Mouse (Mus musculus): ENCODE measurements around the gene Kdm2a.
"Not testable (repeated sequence)": the region's sequence is repeated elsewhere in the genome, so short reads cannot be mapped to it uniquely, and the experiment has no call there.

The Kdm2a gene

DNA sequence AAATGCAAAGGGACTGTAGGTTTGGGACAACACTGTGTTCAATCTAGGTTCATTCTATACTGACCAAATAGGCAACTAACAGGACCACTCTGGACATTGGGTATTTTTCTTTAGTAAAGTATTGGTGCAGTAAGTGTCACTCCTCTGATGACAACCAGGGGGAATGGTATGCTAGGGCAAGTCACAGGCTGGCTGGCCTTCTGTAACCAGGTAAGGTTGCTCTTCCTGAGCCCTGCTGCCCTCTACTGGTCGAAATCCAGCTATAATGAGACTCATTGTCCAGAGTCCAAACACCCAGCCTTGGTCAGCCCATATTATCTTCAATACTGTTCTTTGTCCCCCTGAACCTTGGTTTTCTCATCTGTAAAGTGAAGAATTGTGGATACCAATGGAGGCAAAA, 19.1 kb upstream of the Kdm2a start:
- in situ Hi-C loops (cut with MboI) = no loop called here

GRCm38 (mm10) chr19:4414631-4415030, 16.5 kb upstream of the Kdm2a start:
- in situ Hi-C loops (cut with MboI) = no loop called here

GRCm38 (mm10) chr19:4409062-4409461, 11.0 kb upstream of the Kdm2a start:
- in situ Hi-C loops (cut with MboI) = no loop called here

- in situ Hi-C loops (cut with MboI) = no loop called here
These were observed 6.8 kb upstream of the Kdm2a start for GRCm38 (mm10) chr19:4404840-4405239.

DNA sequence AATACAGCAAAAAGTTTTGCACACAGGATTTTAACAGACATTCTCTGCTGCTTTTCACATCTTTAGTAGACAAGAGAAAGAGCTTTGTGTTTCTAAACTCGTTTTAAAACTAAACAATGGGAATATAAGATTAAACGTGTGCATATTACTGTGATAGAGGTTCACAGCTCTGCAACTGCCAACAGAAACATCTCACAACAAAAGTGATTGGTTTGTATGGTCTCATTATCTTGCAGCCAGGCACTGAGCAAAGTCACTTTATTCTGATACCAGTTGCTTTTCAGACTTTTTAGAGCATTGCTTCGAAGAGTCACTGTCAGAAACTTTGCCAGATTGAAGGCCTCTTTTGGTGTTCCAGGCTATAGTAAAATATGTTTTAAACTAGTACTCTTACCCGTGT, 874 bp upstream of the Kdm2a start:
- in situ Hi-C loops (cut with MboI) = no loop called here

GRCm38 (mm10) chr19:4398630-4398948, 504 bp upstream of the Kdm2a start:
- in situ Hi-C loops (cut with MboI) = no loop called here

DNA sequence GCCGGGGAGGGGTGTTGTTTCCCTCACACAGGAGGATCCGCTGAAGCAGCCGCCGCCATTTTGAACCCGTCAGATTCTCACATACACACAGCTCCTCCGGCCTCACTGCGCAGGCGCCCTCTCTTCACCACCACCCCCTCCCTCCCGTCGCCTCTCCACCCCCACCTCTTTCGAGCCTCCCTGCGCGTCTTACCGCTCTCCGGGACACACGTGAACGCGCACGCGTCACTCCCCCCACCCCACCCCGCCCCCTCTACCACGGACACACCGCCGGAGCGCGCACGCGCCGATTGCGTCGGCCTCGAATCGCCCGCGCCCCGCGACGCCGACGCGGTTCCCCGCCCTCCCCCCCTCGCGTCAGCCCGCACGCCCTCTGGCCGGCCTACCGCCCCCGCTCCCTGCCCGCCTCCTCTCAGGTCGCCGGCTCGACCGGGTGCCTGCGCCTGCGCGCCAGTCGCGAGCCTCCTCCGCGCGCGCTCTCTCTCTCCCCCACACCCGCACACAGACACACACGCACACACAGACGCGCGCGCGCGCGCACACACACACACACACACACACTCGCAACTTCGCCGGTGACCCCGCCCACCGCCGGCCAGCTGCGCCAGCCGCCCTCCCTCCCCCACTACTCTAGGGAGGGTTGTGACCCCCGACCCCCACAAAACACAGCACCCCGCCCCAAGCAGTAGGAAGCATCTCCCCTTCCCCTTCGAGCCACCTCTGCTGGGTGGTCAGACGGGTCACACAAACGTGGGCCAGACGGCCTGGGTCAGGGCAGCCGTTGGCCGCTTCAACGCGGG, 887 bp downstream of the Kdm2a start:
- in situ Hi-C loops (cut with MboI) = no loop called here

DNA sequence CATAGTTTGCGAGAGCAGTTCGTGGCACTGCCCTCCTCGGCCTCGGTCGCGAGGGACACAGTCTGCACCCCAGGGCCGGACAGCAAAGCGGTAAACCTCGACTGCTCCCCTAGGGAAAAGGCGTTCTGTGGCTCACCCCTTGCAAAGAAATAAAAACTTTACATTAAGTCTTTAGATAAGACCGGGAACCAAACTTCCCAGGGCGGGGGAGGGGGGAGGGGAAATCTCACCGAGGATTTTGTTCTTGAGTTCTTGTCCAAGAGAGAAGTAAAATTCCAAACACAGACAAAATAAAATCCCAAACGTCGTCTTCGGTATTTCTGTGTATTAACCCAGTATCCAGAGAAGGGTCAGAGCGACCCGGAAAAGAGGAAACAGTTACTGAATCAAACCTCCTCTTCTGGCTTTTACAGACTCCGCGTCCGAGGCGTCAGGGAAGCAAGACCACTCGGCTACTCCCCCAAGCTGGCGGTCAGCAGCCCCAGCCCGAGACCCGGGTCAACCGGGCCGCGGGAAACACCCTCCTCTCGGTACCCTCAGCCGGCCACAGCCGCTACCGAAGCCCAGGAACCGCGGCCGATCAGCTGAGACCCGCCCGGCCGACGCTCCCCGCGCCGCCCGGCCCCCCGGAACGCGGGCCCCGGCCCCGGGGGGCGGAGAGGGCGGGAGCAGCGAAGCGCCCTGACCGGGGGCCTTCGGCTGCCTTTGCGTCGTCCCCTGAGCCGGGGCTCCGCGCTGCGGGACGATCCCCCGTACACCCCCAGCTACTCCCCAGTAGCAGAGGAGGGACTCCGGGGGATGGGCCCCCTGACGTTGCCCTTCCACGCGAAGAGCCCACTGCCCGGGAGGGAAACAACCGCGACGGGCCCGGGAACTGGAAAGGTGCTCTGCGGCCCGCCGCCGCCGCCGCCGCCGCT, 1.7 kb downstream of the Kdm2a start:
- in situ Hi-C loops (cut with MboI) = no loop called here

GRCm38 (mm10) chr19:4387276-4387675, 10.8 kb downstream of the Kdm2a start:
- in situ Hi-C loops (cut with MboI) = no loop called here

GRCm38 (mm10) chr19:4385026-4385425, 13.1 kb downstream of the Kdm2a start:
- in situ Hi-C loops (cut with MboI) = no loop called here

- in situ Hi-C loops (cut with MboI) = no loop called here
These were observed 13.8 kb downstream of the Kdm2a start for GRCm38 (mm10) chr19:4384322-4384721.

GRCm38 (mm10) chr19:4383306-4383705, 14.8 kb downstream of the Kdm2a start:
- in situ Hi-C loops (cut with MboI) = no loop called here

DNA sequence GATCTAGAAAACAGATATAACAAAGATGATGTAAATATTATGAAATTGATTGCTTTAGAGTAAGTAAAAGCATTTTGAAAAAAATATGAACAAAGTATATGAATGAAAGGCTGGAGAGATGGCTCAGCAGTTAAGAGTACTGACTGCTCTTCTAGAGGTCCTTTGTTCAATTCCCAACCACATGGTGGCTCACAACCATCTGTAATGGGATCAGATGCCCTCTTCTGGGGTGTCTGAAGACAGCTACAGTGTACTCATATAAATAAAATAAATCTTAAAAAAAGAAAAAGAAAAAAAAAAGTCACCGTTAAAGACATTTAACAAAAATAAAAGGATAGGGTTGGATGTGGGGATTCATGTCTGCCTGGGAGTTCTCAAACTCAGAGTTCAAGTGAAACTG, 15.8 kb downstream of the Kdm2a start:
- in situ Hi-C loops (cut with MboI) = not testable (repeated sequence)

GRCm38 (mm10) chr19:4370656-4371055, 27.4 kb downstream of the Kdm2a start:
- in situ Hi-C loops (cut with MboI) = no loop called here

DNA sequence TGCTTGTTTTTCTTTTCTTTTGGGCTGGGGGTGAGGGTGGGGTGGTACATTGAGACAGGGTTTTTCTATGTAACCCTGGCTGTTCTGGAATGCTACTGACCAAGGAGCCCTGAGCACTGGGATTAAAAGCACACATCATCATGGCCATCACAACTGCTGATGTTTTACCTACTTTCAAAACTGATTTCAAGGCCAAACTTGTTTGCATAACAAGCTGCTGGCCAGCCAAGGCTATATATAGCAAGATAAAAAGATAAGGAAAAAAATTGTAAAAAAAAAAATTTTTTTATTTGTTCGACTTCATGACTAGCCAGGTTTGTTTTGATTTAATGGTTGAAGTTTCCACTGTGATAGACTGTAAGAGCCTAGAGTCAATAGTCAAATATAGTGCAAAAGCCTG, 27.8 kb downstream of the Kdm2a start:
- in situ Hi-C loops (cut with MboI) = no loop called here

DNA sequence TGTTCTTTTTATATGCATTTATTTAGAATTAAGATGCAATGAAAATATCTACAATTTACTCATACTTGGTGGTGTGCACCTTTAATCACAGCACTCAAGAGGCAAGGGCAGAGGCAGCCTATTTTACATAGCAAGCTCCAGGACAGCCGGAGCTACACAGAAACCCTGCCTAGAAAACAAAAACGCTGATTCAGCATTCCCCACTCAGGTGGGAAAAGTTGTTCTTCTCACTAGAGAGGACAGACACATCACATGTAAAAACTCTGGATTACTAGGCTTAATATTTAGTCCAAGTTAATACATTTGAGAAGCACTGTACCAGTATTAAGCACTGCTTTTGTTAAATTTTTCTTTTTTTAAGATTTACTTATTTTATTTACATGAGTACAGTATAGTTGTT, 48.6 kb downstream of the Kdm2a start:
- in situ Hi-C loops (cut with MboI) = no loop called here

DNA sequence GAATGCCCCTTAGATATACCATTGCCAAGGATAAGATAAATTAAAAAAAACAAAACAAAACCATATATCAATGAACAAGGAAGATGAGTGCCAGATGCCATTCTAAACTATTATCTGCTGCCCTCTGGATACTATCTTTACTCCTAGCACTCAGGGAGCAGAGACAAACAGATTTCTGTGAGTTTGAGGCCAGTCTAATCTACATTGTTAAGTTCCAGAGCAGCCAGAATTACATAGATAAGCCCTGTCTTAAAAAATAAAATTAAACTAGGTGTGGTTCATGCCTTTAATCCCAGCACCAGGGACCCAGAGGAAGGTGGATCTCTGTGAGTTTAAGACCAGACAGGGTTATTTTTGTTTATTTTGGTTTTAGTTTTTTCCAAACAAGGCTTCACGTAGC, 51.6 kb downstream of the Kdm2a start:
- in situ Hi-C loops (cut with MboI) = no loop called here

DNA sequence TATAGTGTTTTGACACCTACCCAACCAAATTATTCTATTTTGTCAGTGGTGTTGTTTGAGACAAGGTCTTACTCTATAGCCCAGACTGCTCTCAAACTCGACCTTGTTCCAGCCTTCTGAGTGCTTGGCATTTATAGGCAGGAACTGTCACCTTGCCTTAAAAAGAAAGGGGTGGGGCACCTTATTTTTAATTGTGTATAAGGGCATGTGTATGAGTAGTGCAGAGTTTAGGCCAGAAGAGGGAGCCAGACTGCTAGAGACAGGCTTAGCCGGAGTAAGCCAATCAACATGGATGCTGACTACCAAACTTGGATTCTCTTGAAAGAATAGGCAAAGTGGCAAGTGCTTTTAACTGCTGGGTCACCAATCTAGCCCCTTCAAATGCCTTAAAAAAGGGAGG, 59.9 kb downstream of the Kdm2a start:
- in situ Hi-C loops (cut with MboI) = no loop called here

DNA sequence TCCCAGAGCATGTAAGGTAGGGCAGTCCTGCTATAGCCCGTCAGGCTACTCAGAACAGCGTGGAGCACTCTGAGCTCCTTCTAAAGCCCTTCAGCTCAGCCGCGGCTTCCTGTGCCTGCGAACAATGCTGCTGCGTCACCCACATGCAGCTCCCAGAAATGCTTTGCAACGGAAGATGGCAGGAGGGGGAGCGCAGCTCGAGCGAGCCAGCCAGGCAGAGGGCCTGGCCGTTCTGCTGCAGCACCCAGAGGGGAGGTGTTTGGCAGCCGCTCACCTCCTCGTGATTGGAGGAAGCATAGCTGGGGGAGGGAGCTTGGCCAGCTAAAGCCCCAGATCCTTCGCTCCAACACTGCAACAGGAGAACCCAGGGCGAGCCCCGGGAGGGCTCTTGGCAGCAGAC, 64.3 kb downstream of the Kdm2a start:
- in situ Hi-C loops (cut with MboI) = no loop called here

GRCm38 (mm10) chr19:4333100-4333775, 64.8 kb downstream of the Kdm2a start:
- in situ Hi-C loops (cut with MboI) = no loop called here

- in situ Hi-C loops (cut with MboI) = no loop called here
These were observed 65.4 kb downstream of the Kdm2a start for GRCm38 (mm10) chr19:4332653-4333052.

- in situ Hi-C loops (cut with MboI) = no loop called here
These were observed 66.8 kb downstream of the Kdm2a start for GRCm38 (mm10) chr19:4331273-4331672.

GRCm38 (mm10) chr19:4330603-4331002, 67.5 kb downstream of the Kdm2a start:
- in situ Hi-C loops (cut with MboI) = no loop called here
